Mouse (Mus musculus) olfactory bulb, adult 2 months (tissue): ENCODE measurements around the gene Cd101. TPM values are rescaled to one million over a fixed set of nuclear protein-coding genes. Genes with fewer than 3 reads are reported as not detected.

ENCODE experiments used
- H3K27ac ChIP-seq: fragments of 200-500 bp; 2 replicates; pipeline ENCODE4 v1.5.1; 2012; ENCODE audit warnings: low read depth, low read length; ENCODE audit not compliant: insufficient read depth
- H3K4me1 ChIP-seq: fragments of 200-500 bp; 2 replicates; pipeline ENCODE4 v1.6.1; 2012; ENCODE audit warnings: low read length; ENCODE audit not compliant: control insufficient read depth, insufficient read depth
- H3K4me3 ChIP-seq: fragments of 200-500 bp; 2 replicates; pipeline ENCODE4 v1.5.1; 2012; ENCODE audit warnings: mild to moderate bottlenecking, low read depth, low read length, moderate library complexity; ENCODE audit not compliant: insufficient read depth
- CTCF ChIP-seq: fragments of 200-500 bp; IDR thresholded peaks from 2 replicates; pipeline ENCODE4 v1.5.1; 2012; ENCODE audit warnings: low read depth, mild to moderate bottlenecking, low read length, moderate library complexity; ENCODE audit not compliant: insufficient read depth
- POLR2A ChIP-seq: fragments of 200-500 bp; IDR thresholded peaks from 2 replicates; pipeline ENCODE4 v1.6.1; 2012; ENCODE audit warnings: mild to moderate bottlenecking, low read depth, low read length, moderate library complexity; ENCODE audit not compliant: insufficient read depth
- WGBS: fragments of 180-500 bp; shearing (Covaris S2); methylation state at CpG from one replicate; pipeline ENCODE4 v1.1.7; 2018; 5-methylcytosine and 5-hydroxymethylcytosine counted together
- polyA plus RNA-seq: library from polyadenylated mRNA; stranded (reverse); fragments of >200 nt; gene quantifications from 2 replicates; pipeline ENCODE4 v1.2.4, GENCODE M21; 2012; ENCODE audit warnings: low replicate concordance; ENCODE audit not compliant: missing spikeins, insufficient read depth, insufficient read length

Gene Cd101
- not detected in 2 replicates for polyA plus RNA-seq

DNA sequence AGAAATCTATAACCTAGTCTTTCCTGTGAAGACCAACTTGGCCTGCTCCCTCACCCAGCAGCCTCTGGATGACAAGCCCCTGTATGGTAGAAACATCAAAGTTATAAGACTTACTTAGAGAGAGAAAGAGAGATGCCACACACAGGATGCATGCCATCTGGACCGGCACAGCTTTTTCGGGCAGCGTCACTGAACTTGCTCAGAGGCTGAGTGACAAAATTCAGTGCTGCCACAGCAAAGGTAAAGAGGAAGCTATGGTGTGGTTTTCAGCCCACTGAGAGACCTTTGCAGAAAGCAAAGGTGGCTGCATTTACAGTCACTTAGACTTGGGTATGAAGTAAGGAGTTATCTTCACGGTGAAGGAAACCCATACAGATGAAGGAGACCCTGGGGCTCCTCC, at the start of gene Cd101:
Cd101 (minus strand) TSS at position 218 of the 400 bp plus-strand sequence.
- 92% methylated on average over 4 of the region's 4 CpGs for WGBS
- no peak within 1 kb of the TSS for H3K27ac ChIP-seq

DNA sequence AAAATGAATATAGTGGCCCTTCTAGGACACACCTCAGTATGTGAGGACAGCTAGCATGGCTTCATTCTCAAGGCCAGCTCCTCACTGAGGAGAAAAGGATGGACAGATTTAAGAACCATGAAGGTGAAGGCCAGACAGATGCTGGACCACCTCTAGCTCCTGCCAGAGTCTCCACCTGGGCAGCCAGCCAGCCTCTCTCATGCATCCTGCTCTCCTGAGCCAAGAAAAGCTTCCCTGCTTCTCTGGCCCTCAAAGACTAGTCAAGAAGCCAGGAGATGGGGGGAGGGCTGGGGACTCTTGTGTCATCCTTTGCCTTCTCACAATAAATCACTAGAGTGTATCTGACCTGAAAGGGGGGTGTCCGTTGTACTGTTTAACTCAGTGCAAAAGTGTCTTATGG, 49.0 kb upstream of the Cd101 start:
- 73% methylated on average over 1 of the region's 1 CpGs for WGBS
- Histone ChIP-seq H3K4me1 (0 out of 2 replicates have a peak, but pooled peaks cover 4% of the 10 kb centered on the region), H3K27ac (no peak overlapping the region), H3K4me3 (no peak overlapping the region)
- TF ChIP-seq CTCF: no peak
- no peak for TF ChIP-seq POLR2A

More for the DNA sequence above, at the start of gene Cd101:
- TF ChIP-seq CTCF: no peak
- TF ChIP-seq POLR2A: no peak
- H3K4me1 ChIP-seq: 0 out of 2 replicates have a peak, but pooled peaks cover 2% of the 10 kb centered on the region
- H3K4me3 ChIP-seq: no peak within 1 kb of the TSS

DNA sequence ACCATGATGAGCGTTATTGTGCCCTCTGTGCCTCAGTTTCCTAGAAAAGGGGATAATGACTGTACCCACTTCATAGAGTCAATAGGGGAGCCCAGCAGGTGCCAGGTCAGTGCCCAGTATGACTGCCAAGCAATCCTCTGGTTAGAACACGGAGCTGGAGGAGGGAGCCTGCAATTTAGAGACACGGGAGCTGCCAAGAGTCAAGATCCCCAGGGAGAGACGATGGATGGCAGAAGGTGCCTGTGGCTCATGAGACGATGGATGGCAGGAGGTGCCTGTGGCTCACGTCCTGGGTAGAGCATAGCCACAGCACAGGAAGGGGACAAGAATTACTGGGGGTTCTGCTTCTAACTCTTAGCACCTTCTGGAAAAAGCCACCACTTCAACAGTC, 48.3 kb upstream of the Cd101 start:
- WGBS: 74% methylated on average over 6 of the region's 6 CpGs

DNA sequence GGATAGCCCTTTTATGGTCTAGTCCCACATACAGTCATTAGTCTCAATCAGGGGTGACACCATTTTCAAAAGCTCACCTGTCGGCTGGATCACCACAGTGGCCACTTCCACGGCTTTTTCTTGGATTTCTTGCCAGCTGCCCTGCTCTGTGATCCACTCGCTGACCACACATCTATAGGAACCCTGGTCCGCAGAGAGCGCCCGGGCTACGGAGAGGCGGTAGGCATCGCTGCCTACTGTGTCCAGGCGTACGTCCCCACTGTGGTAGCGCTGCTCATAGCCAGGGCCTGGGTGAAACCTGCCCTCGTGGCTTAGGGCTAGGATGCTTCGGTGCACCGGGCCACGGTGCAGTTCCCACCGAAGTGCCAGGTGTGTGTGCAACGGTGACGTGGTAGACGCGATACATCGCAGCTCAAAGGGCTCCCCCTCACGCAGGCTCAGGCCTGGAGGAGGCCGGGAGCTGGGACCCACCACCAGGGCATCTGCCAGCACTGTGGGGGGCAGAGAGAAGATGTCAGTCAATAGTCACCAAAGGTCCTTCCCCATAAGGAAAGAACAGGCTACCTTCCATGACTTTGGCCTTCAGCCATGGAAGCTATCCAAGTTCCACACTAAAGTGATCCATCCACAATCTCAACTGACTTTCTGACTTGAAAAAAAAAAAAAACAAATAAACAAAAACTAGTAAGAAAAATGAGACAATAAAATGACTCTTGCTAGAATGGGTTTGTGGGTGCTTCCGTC, 47.8 kb upstream of the Cd101 start:
- H3K4me3 ChIP-seq: no peak overlapping the region
- H3K27ac ChIP-seq: no peak overlapping the region
- H3K4me1 ChIP-seq: peaks cover 7% of the 10 kb centered on the region; the same call in 1 of the 2 replicates
- WGBS: 95% methylated on average over 25 of the region's 25 CpGs
- no peak for TF ChIP-seq CTCF
- TF ChIP-seq POLR2A: no peak

More for the DNA sequence above, 48.3 kb upstream of the Cd101 start:
- Histone ChIP-seq H3K4me3 (no peak overlapping the region), H3K4me1 (peaks cover 7% of the 10 kb centered on the region; the same call in 1 of the 2 replicates), H3K27ac (no peak overlapping the region)
- no peak for TF ChIP-seq CTCF
- no peak for TF ChIP-seq POLR2A

DNA sequence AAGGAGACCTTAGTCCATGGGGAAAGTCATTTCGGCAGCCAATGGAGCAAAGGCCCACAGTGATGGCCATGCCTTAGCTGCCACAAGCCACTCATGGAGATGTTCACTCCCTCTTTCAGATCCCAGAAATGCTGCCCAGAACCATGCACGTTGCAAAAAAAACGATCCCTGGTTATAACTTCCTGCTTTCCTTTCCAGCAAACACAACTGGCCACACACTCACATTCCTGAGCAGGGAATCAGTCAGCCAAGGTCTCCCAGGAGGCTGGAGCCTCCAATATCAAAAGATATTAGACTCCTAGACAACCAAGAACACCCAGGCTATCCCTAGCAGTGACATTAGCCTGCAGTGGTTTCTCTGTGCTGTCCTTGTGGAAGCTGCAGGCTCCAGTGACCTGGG, 46.5 kb upstream of the Cd101 start:
- 89% methylated on average over 3 of the region's 3 CpGs for WGBS
- Histone ChIP-seq H3K4me1 (peaks cover 10% of the 10 kb centered on the region), H3K27ac (no peak overlapping the region), H3K4me3 (no peak overlapping the region)
- TF ChIP-seq POLR2A (no peak), CTCF (no peak)

DNA sequence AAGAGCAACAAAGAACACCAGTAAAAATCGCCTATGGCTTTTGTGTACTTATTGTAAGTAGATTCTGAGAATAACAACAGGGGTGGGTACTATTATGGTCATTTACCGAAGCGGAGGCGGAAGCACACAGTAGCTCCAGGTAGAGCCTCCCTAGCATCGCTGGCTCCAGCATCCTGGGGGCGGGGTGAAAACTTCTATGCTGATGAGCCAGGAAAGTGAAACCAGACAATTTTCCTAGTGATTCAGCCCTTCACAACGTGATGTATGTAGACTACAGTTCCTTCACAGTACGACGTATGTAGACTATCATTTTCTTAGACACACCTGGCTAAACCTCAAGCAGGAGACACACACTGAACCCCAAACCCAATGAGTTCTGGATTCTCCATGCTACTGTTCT, 44.0 kb upstream of the Cd101 start:
- peaks cover 15% of the 10 kb centered on the region for H3K4me1 ChIP-seq

DNA sequence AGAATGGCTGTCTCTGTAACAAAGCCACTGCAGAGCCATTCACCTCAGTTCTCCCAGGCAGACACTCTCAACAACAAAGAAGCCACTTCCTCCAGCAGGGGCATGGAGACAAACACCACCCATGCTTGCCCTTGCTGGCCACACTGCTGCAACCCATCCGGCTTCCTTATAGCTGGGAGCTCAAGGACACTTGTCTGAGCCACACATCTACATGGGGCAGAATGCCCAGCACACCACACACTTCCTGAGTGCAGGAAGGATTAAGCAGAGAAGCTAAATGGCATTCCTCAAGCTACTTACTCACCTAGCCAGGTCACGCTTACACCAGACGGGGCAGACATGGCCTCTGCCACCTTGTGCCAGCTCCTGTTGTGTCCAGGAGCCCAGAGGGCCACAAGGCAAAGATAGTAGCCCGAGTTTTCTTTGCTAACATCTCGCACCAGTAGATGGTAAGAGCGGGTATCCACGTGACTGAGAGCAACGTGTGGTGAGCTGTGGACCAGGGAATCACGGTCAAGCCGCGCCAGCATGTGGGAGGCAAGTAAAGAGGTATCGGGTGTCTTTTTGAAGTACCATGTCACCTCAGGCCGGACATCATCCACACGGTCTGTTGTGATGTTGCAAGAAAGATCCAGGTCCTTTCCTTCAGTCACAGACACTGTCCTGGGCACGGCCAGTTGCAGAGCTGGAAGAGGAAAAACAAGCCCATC, 43.3 kb upstream of the Cd101 start:
- Histone ChIP-seq H3K4me3 (no peak overlapping the region), H3K4me1 (peaks cover 13% of the 10 kb centered on the region), H3K27ac (no peak overlapping the region)
- 90% methylated on average over 15 of the region's 15 CpGs for WGBS
- no peak for TF ChIP-seq POLR2A
- TF ChIP-seq CTCF: no peak

More for the DNA sequence above, 44.0 kb upstream of the Cd101 start:
- H3K27ac ChIP-seq: no peak overlapping the region
- TF ChIP-seq POLR2A (no peak), CTCF (no peak)
- WGBS: 63% methylated on average over 9 of the region's 9 CpGs
- no peak overlapping the region for H3K4me3 ChIP-seq

DNA sequence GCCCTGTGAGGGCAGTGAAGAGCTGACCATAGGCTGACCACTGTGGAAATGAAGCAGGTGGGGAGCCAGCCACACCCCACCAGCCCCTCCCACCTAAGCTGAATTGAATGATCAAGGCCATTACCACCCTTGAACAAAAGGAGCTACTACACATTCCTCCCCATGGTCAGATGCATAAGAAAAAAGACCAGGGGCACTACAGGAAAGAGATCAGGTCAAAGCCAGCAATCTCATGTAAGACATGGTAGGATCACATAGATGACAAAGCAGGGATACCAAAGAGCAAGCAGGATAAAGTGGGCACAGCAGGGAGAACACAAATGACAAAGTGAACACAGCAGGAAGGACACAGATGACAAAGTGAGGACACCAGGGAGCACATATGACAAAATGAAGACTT, 42.2 kb upstream of the Cd101 start:
- peaks cover 11% of the 10 kb centered on the region for H3K4me1 ChIP-seq
- H3K27ac ChIP-seq: no peak overlapping the region
- no peak for TF ChIP-seq CTCF
- TF ChIP-seq POLR2A: no peak
- H3K4me3 ChIP-seq: no peak overlapping the region

DNA sequence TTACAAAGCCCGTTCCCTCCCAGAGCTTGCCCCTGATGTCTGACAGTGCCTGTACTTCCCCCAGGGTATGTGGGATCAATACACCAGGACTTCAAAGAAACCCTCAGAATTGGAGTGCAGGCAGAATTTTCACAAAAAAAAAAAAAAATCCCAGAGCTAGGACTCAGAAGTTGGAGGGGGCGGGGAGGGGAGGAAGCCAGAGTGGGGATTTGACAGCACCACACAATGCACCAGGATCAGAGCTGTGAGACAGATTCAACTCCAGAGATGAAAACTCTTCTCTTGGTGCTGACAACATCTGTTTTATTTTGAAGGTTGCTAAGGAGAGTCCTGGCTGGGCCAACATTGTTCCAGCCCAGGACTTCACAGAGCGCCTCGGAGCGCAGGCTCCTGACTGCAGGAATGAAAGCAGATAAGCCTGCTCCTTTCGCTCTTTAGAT, 41.5 kb upstream of the Cd101 start:
- no peak overlapping the region for H3K27ac ChIP-seq
- H3K4me1 ChIP-seq: peaks cover 11% of the 10 kb centered on the region
- no peak overlapping the region for H3K4me3 ChIP-seq
- 66% methylated on average over 6 of the region's 6 CpGs for WGBS
- TF ChIP-seq POLR2A (no peak), CTCF (no peak)

DNA sequence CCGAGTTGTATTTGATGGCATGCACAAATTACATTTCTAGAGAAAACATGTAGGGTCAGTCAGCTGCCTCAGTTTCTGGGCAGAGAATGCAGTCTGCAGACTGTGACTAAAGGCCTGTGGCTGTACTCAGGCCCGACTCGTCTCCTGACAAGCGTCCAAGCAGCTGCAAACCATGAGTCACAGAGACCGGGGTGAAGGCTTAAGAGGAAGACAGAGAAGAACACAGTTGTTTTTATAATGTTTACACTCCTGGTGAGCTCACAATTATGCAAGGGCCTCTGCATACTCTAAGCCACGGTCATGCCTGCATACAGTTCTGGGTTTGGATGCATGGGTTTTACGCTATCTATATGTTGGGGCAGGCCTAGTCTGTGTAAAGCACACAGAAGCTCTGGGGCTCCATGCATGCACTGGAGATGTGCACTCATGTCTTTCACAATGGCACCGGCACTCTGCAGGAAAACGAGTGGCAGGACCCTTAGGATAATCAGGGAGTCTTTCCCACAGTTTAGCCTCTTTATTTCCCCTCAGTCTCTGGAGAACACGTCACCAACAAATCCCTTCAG, 41.0 kb upstream of the Cd101 start:
- Histone ChIP-seq H3K4me3 (no peak overlapping the region), H3K4me1 (peaks cover 11% of the 10 kb centered on the region)
- 56% methylated on average over 10 of the region's 10 CpGs for WGBS

More for the DNA sequence above, 41.0 kb upstream of the Cd101 start:
- TF ChIP-seq POLR2A (no peak), CTCF (no peak)
- no peak overlapping the region for H3K27ac ChIP-seq
